Mouse (Mus musculus): ENCODE data around the gene Pard6b. TPM values are rescaled to one million over a fixed set of nuclear protein-coding genes. Genes with fewer than 3 reads are reported as not detected.

The Pard6b gene
- total and polyA plus RNA-seq, 3 experiments = 1.2 to 2.8 (median 1.3) TPM

DNA sequence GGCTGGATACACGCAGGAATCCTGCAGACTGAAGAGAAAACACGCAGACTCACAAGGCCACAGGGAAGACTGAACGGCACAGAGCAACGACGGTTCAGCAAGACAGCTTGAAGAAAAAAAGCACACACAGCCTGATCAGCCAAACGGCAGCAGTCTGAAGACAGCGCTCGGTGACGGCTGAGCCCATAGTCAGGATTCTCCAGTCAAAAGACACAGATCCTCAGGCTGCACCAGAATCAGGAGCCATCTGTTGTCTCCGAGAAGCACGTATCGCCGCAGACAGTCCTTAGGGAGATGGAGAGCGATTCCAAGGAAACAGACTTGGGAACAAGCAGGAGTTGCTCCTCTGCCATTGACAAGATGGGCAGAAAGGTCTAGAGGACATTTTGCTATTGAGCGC lies 56.4 kb downstream of the Pard6b start:
- in situ Hi-C loops (cut with MboI; ENCODE audit: low pct_ligation_motif_present, low pct_unique_long_range_greater_than_20kb, low sequenced_read_pairs) = no loop called here

DNA sequence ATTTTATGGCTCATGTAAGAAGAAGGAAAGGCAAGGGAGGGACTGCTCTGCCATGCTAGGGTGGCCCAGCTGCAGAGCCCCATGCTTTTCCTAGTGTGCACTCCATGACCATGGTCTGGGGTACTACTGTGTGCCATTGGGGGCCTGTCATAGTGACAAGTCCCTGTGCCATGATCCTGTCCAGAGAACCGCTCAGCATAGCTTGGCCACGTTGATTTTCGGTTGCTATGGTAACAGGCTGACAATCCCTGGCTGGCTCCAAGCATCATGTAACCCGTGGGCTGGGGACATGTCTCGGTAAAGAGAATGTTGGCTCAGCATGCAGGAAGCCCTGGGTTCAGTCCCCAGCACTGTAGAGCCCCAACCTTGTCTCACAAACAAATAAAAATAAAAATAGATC lies 63.0 kb downstream of the Pard6b start:
- Histone ChIP-seq H3K36me3 (replicated peaks in 1 of 2; ENCODE audit: control insufficient read depth in 1 of 2, insufficient read depth in 1 of 2, low read length in 1 of 2) (peaks cover 0 to 3% of the 10 kb centered on the region in 2 experiments), H3K4me2 (ENCODE audit: insufficient read depth, low read depth, poor library complexity, severe bottlenecking) (no peak overlapping the region), H3K9me3 (replicated peaks; ENCODE audit: low read length) (no peaks in the 10 kb centered on the region), H3K27me3 (replicated peaks) (no peaks in the 10 kb centered on the region), H3K79me2 (replicated peaks; ENCODE audit: control insufficient read depth, extremely low read depth, insufficient read depth, poor library complexity, severe bottlenecking) (no peaks in the 10 kb centered on the region), H3K9ac (ENCODE audit: insufficient read depth, low read depth) (no peak overlapping the region), H3K27ac (ENCODE audit: insufficient read depth, low read depth) (no peak overlapping the region), H3K4me3 (replicated peaks in 1 of 3; ENCODE audit: low read depth in 2 of 3, low read length in 2 of 3, poor library complexity in 1 of 3) (no peak overlapping the region), H3K4me1 (ENCODE audit: control insufficient read depth in 1 of 2, insufficient read depth in 2 of 2) (no peaks in the 10 kb centered on the region)
- in situ Hi-C loops (cut with MboI; ENCODE audit: low pct_ligation_motif_present, low pct_unique_long_range_greater_than_20kb, low sequenced_read_pairs) = no loop called here
- no peak for TF ChIP-seq MXI1 (IDR thresholded peaks at IDR 0.05; ENCODE audit: low read depth, low read length)
- TF ChIP-seq RAD21 (IDR thresholded peaks at IDR 0.05; ENCODE audit: low read depth, low read length) = no peak
- no peak for TF ChIP-seq TCF12 (IDR thresholded peaks at IDR 0.05; ENCODE audit: low read depth, low read length)
- TF ChIP-seq USF1 (IDR thresholded peaks at IDR 0.05; ENCODE audit: low read depth, low read length) = no peak
- TF ChIP-seq MEF2A (IDR thresholded peaks at IDR 0.05; ENCODE audit: borderline replicate concordance, low read depth, low read length) = no peak
- TF ChIP-seq POLR2AphosphoS2 (IDR thresholded peaks at IDR 0.05; ENCODE audit: low read depth, low read length) = no peak
- no peak for TF ChIP-seq USF2 (conservative IDR thresholded peaks at IDR 0.05; ENCODE audit: low read depth, low read length)
- no peak for TF ChIP-seq ETS1 (conservative IDR thresholded peaks at IDR 0.05; ENCODE audit: low read depth, low read length)
- TF ChIP-seq CHD1 (IDR thresholded peaks at IDR 0.05; ENCODE audit: low read depth, low read length) = no peak
- no peak for TF ChIP-seq NELFE (IDR thresholded peaks at IDR 0.05; ENCODE audit: low read depth, low read length)
- no peak for TF ChIP-seq JUN (IDR thresholded peaks at IDR 0.05; ENCODE audit: insufficient read depth, low read depth, low read length)
- TF ChIP-seq HCFC1 (IDR thresholded peaks at IDR 0.05; ENCODE audit: low read depth, low read length) = no peak
- no peak for TF ChIP-seq ZKSCAN1 (IDR thresholded peaks at IDR 0.05; ENCODE audit: borderline replicate concordance, low read depth, low read length)
- TF ChIP-seq PAX5 (IDR thresholded peaks at IDR 0.05; ENCODE audit: low read length) = no peak
- no peak for TF ChIP-seq IRF4 (IDR thresholded peaks at IDR 0.05; ENCODE audit: low read depth, low read length)
- dilution Hi-C loops (cut with MboI; ENCODE audit: extremely low pct_ligation_motif_present, extremely low pct_unique_long_range_greater_than_20kb, low sequenced_read_pairs) = no loop called here
- DNase-seq (ENCODE audit: extremely low read depth) = no peak

More for the DNA sequence above, 56.4 kb downstream of the Pard6b start:
- no peak overlapping the region for H3K4me3 ChIP-seq (replicated peaks in 1 of 3; ENCODE audit: low read depth in 2 of 3, low read length in 2 of 3, poor library complexity in 1 of 3)
- H3K9me3 ChIP-seq (replicated peaks; ENCODE audit: low read length) = no peaks in the 10 kb centered on the region
- H3K79me2 ChIP-seq (replicated peaks; ENCODE audit: control insufficient read depth, extremely low read depth, insufficient read depth, poor library complexity, severe bottlenecking) = no peaks in the 10 kb centered on the region
- dilution Hi-C loops (cut with MboI; ENCODE audit: extremely low pct_ligation_motif_present, extremely low pct_unique_long_range_greater_than_20kb, low sequenced_read_pairs) = no loop called here
- no peaks in the 10 kb centered on the region for H3K4me1 ChIP-seq (ENCODE audit: control insufficient read depth in 1 of 2, insufficient read depth in 2 of 2)
- no peak overlapping the region for H3K27ac ChIP-seq (ENCODE audit: insufficient read depth, low read depth)
- TF ChIP-seq ZNF384 (IDR thresholded peaks at IDR 0.05; ENCODE audit: low read depth, low read length) (no peak), MAX (IDR thresholded peaks at IDR 0.05; ENCODE audit: low read length) (no peak), TCF12 (IDR thresholded peaks at IDR 0.05; ENCODE audit: low read depth, low read length) (no peak), UBTF (IDR thresholded peaks at IDR 0.05; ENCODE audit: low read depth, low read length) (no peak), ZC3H11A (IDR thresholded peaks at IDR 0.05; ENCODE audit: low read depth, low read length) (no peak), RCOR1 (conservative IDR thresholded peaks at IDR 0.05; ENCODE audit: low read depth, low read length) (no peak), TBP (conservative IDR thresholded peaks at IDR 0.05; ENCODE audit: low read depth, low read length) (no peak), SMC3 (IDR thresholded peaks at IDR 0.05; ENCODE audit: low read depth, low read length) (no peak), BHLHE40 (IDR thresholded peaks at IDR 0.05; ENCODE audit: low read depth, low read length) (no peak), CHD2 (IDR thresholded peaks at IDR 0.05; ENCODE audit: low read length) (no peak), E2F4 (IDR thresholded peaks at IDR 0.05; ENCODE audit: insufficient replicate concordance, low read depth, low read length) (no peak), IRF4 (IDR thresholded peaks at IDR 0.05; ENCODE audit: low read depth, low read length) (no peak), POLR2AphosphoS2 (IDR thresholded peaks at IDR 0.05; ENCODE audit: low read depth, low read length) (no peak), EP300 (IDR thresholded peaks at IDR 0.05; ENCODE audit: low read length) (no peak), MXI1 (IDR thresholded peaks at IDR 0.05; ENCODE audit: low read depth, low read length) (no peak), MAFK (IDR thresholded peaks at IDR 0.05; ENCODE audit: insufficient replicate concordance, low read length) (no peak), JUND (conservative IDR thresholded peaks at IDR 0.05; ENCODE audit: low read depth, low read length) (no peak), ZKSCAN1 (IDR thresholded peaks at IDR 0.05; ENCODE audit: borderline replicate concordance, low read depth, low read length) (no peak), POLR2A (IDR thresholded peaks at IDR 0.05; ENCODE audit: low read depth, low read length) (no peak)
- H3K36me3 ChIP-seq (replicated peaks in 1 of 2; ENCODE audit: control insufficient read depth in 1 of 2, insufficient read depth in 1 of 2, low read length in 1 of 2) = no peaks in the 10 kb centered on the region
- H3K9ac ChIP-seq (ENCODE audit: insufficient read depth, low read depth) = no peak overlapping the region
- no peak overlapping the region for H3K4me2 ChIP-seq (ENCODE audit: insufficient read depth, low read depth, poor library complexity, severe bottlenecking)
- peaks cover 2% of the 10 kb centered on the region for H3K27me3 ChIP-seq (replicated peaks)
- no peak for DNase-seq (ENCODE audit: extremely low read depth)

All from CH12.LX (cell line).